Mouse (Mus musculus) 3134 (cell line): ENCODE measurements at regions not wholly inside any gene's neighbourhood (a gene's known extent, or its start where the extent isn't known, plus 50 kb on each side); places are given as distances from the start of the nearest gene placed in this dataset.

Experiments
- DNase-seq: peaks from one replicate; pipeline ENCODE4 v3.0.0-alpha.2; 2011; ENCODE audit warnings: low spot score; ENCODE audit not compliant: insufficient read length; ENCODE audit errors: extremely low read depth

DNA sequence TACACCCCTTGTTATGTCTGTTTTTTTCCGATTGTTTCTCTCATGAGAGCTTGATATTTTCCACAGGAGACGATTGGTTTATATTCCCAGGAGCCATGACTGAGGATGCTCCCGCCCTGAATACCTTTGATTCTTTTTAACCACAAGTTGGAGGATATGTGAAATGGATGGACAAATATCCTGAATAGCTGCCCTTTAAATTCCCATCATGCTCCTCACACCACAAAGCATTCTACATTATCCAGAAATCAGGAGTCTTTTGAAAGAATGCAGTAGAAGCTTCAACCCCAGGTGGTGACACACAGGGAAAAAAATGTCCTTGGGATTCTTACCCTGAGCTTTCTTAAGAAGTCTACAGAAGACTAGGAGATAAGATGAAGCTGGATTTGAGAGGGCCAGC lies 727.9 kb downstream of the Inhba start:
- DNase-seq = peak; percentile 60

DNA sequence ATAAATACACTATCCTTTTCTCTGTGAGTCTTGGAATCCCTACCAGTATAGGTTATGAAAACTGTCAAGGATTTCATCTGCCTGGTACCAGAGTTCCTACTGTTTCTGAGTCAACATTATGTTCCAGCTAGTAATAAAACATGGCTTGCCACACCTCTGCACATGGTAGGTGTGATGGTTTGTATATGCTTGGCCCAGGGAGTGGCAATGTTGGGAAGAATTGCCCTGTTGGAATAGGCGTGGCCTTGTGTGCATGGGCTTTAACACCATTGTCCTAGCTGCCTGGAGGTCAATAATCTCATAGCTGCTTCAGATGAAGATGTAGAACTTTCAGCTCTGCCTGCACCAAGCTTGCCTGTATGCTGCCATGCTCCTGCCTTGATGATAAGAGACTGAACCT lies 732.6 kb downstream of the Inhba start:
- no peak for DNase-seq

DNA sequence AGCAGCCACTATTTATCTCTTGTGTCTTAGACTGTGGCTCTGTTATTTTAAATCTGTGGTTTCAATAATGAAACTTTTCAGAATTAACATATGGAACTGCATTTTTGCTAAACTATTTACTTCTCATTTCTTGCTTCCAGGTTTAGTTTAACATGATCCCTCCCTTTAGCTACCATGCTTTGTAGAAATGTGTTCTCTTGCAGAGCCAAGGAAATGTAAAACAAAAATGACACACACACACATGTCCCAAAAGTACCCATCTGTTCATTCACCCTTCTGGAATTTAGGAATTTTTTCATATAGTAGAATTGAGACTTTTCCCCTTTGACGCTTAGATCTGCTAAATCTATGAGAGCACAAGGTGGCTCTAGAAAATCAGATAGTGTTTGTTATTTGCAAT lies 734.0 kb downstream of the Inhba start:
- no peak for DNase-seq

DNA sequence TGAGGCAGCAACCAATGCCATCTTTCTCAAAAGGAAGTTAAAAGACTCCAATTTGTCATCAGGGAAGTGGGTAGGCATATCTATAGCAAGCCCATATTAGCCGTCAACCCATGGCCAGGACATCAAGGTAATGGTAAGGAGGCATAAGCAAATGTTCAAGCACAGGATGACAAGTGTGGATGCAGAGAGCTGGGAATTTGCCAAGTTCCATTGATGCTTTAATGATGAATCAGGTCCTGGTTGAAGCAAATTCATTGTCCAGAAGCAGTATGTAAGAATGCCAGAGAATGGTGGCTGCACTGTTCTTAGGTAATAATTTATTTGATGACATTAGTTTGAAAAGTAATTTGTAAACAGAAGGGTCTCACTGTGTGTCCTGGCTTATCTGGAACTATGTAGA lies 734.8 kb downstream of the Inhba start:
- no peak for DNase-seq

DNA sequence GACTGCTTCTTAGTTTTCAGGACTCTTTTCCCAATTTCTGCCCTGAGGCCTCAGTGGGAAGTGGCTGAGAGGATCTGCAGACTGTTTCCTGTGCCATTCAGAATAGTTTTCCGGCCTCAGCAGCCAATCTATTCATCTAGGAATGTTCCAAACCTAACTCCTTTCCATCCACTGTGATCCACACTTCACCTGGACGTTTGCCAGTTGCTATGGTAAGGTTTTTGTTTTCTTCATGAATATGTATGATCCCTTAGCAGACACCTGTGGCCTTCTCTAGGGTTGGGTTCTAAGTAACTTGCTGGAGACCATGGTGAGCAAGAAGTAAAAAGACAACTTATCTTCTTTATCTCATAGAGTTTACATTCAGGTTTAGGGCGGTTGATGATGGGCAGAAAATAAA lies 744.6 kb downstream of the Inhba start:
- DNase-seq = no peak

DNA sequence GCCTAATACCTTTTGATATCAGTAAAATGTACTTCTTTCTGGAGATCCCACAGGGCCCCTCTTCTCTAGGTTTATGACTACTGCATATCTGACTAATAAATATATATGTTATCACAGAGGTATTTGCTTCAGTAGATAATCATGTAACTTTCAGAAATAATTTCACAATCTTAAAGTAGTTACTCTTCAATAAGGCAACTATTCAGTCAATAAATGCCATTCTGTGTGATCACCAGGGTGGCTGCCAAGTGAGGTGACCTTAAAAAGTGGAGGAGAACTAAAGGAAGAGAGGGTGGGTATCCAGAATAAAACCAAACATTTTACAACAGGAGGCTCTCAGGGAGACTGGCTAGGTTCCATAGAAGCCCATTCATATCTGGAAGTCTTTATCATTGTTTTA lies 748.4 kb downstream of the Inhba start:
- DNase-seq = no peak

DNA sequence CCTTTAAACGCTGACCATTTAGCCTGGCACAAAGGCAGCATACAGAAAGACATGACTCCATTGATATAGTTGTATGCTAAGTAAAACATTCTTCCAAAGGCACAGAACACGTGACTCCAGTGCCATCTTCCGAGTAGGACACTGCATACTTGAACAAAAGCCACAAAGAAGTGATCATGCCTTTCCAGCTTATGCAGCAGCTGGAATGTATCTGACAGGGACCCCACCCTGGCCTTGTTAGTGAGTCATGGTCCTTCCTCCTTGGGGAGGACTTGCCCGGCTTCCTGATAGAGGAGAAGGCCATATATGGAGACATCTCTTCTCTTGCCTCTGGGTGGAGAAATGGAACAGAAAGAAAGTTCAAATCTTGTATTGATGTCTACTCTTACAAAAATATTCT lies 749.8 kb downstream of the Inhba start:
- DNase-seq = peak; percentile 58

DNA sequence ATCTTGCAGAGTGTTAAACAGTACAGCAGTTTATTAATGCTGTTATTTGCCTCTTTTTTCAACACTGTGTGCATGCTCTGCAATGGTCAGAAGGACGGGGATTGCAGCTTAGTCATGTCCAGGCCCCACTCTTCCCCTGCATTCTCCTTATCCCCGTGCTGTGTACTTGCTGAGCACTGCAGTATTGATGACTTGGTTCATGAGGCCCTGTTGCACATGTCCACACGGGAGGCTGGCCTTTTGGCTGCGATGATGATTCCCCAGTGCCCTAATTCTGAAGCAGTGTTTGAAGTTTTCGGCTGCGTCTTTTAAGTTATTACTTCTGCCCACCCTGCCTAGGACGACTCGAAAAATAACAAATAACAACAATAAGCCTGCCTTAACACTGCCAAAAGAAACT lies 750.7 kb downstream of the Inhba start:
- no peak for DNase-seq

DNA sequence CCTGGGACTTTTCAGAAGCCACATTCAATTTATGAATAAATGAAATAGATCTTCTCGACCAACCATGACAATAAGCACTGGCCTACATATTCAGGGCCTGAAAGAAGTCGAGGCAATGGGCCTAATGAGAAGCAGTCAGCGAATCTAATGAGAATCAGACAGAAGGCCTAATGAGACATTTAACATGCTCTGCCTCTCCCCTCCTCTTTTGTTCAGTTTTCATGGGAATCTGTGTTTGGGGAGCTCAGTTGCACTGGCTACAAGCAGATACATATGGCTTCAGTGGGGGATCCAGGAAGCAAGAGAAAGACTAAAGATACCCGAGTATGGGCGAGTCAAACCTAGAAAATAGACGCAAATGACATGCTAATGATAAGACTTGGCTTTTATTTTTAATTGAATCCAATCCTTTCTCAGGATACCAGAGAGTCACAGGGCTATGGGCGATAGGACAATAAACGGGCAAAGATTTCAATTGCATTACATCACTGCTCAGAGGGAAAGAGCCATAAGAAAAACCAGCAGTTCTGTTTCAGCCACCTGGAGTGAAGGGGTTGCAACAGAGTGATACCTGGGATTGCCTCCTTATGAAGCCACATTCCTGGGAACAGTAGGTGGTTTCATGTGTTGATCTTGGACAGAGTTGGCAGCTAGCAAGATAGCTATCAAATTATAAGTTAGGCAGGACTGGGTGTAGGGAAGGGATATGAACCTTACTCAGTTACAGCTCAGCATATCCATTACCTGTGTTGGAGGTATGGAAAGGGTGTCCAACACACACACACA lies 751.3 kb downstream of the Inhba start:
- no peak for DNase-seq

DNA sequence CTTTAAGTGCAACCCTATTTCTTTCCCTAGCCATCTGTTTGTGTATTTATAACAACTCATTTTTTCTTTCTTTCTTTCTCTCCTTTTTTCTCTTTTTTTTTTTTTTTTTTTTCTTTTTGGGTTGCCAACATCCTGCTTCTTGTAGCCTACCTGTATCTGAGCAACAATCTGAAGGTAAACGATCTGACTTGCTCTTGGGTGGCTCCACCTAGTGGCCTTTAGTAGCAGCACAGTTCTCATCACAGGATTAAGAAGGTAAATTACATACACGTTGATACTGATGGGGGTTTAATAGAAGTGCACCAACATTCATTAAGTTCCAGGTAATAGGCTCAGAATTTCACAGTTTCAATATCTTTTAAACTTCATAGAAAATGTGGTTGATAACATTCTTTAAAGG lies 752.1 kb downstream of the Inhba start:
- peak; percentile 23 for DNase-seq

DNA sequence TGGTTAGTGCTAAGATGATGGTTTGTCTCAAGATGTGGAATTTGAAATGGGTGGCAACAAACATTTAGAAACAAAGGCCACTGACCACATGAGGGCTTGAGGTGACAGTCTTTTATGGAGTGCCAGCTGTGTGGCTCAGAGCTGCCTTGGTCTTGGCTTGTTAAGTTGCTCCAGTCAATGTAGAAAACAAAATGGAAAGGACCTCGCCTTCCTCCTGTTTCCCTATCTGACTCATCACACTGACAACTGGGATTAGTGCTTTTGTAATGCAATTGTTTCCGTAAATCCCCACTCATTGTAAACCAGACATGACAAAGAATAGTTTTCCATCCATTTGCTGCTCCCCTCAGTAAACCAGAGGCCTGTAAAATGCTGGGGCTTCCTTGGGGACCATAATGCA lies 757.8 kb downstream of the Inhba start:
- no peak for DNase-seq

DNA sequence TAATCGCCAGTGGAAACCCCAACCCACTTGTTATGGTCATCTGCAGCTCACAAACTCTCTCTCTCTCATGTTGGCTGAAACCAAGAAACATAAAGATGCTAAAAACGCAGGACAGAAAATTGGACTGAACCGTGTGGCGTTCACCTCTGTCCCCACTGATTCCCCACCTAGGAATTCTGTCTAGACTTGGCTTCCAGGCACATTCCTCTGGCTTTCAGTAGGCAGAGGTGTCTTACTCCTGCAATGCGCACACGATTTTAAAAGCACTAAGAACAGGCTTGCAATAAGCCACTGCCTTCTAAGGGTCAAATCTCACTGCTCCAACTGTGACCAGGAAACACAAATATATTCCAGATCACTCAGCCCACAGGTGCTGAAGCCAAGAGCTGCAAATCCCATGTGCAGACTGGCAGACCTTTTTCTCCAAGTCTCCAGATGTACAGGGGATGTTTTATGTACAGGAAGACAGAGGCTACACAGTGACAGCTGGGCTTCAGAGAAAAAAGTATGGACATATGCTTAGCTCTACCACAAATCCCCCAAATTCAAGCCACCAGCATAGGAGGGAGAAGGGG lies 758.3 kb downstream of the Inhba start:
- no peak for DNase-seq

DNA sequence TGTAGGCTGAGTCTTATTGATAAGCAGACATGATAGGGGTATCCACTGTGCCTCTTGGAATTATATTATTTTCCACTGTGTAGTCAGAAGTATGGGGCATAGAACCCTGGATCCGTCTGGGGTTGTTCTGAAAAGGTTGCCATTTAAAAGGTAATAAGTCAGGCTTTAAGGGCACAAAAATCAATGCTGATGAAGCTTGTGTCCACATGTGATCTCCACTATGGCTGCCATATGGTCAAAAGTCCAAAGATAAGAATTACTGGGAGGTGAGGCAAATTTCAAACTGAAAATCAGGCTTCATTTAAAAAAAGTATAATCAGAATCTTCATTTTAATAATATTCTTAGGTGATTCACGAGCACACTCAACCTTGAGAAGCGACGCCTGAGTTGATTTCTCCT lies 760.2 kb downstream of the Inhba start:
- DNase-seq = no peak

DNA sequence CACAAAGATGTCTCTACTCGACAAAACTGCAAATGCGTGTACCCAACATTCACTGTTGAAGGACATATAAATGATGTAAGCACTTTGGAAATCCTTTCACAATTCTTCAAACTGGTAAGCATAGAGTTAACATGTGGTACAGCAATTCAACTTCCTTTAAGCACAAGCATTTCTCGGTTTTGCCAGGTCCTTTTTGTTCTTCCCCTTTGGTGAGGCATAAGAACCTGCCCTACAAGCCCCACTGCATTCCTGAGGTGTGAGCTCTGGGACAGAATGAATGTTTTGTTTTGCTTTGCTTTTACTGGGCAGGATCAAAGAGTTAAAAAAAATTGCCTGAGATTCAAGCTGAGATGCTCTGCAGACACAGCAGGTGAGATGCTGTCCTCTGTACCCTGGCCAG lies 793.9 kb downstream of the Inhba start:
- DNase-seq = no peak
